Mouse (Mus musculus): ENCODE results near the gene Atxn1.

Atxn1 gene

GRCm38 (mm10) chr13:45863779-45864178, 101.0 kb downstream of the Atxn1 start:
- DNase-seq (ENCODE audit: low read depth, low spot score) = no peak

GRCm38 (mm10) chr13:45861885-45862605, 102.8 kb downstream of the Atxn1 start:
- DNase-seq (ENCODE audit: low read depth, low spot score) = no peak

DNA sequence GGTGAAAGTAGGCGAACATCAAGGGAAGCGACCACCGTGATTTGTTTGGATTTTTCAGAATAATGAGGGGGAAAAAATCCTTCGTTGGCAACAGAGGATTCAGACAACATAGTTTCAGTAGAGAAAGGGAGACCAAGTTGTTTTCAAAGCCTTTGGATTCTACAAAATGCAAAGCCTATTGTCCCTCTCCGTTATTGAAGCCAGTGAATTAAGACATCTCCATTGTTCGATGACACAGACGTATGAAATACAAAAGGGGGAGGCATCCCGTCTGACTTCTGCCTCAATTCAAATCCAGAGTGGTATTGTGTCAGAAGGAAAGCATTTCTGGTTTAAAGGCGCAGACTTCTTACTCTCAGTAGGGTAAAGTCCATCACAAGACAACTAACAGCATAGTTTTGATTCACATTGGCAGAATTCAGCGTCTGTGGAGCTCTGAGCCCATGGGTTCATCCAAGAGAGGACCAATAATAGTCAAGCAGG, 103.7 kb downstream of the Atxn1 start:
- no peak for DNase-seq (ENCODE audit: low read depth, low spot score)

- no peak for DNase-seq (ENCODE audit: low read depth, low spot score)
These were observed 105.6 kb downstream of the Atxn1 start for GRCm38 (mm10) chr13:45859081-45859709.

GRCm38 (mm10) chr13:45857416-45857815, 107.4 kb downstream of the Atxn1 start:
- no peak for DNase-seq (ENCODE audit: low read depth, low spot score)

DNA sequence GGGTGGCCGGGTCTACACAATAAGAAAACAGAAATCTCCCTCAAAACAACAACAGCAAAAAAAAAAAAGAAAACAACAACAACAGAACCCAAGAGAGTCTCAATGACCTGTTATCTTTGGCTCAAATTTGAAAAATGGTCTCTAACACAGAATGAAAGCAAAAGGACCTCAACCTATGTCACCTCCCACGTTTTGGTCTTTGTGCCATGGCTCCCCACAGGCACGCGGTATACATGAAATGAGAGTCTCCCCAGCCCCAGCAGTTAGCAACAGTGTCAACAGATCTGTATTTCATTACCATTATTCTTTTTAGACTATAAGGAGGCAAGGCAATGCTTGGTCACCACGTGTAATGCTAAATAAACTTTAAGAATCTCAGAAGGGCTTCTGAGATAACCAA, 110.3 kb downstream of the Atxn1 start:
- no peak for DNase-seq (ENCODE audit: low read depth, low spot score)

GRCm38 (mm10) chr13:45853691-45854090, 111.1 kb downstream of the Atxn1 start:
- no peak for DNase-seq (ENCODE audit: low read depth, low spot score)

- DNase-seq (ENCODE audit: low read depth, low spot score) = no peak
These were observed 112.5 kb downstream of the Atxn1 start for GRCm38 (mm10) chr13:45852288-45852687.

DNA sequence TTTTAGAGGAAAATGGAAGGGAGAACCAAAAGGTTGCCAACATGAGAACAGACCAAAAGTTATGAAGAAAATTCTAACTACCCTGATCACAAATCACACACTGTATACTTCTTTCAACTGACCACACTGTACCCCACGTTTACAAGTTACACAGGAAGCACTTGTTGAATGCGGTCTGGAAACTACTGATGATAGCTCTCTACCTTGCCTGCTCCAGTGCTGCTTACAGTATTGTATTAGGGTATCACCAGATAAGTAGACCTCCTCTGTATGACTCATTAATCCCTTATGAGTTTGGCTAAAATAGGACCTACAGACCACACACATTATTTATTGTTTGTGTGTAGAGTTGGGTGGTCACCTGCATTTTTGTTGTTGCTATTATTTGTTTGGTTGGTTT, 113.1 kb downstream of the Atxn1 start:
- no peak for DNase-seq (ENCODE audit: low read depth, low spot score)

GRCm38 (mm10) chr13:45851156-45851555, 113.7 kb downstream of the Atxn1 start:
- DNase-seq (ENCODE audit: low read depth, low spot score) = no peak

GRCm38 (mm10) chr13:45850181-45850974, 114.4 kb downstream of the Atxn1 start:
- no peak for DNase-seq (ENCODE audit: low read depth, low spot score)

- no peak for DNase-seq (ENCODE audit: low read depth, low spot score)
These were observed 115.4 kb downstream of the Atxn1 start for GRCm38 (mm10) chr13:45849145-45850023.

- no peak for DNase-seq (ENCODE audit: low read depth, low spot score)
These were observed 122.2 kb downstream of the Atxn1 start for GRCm38 (mm10) chr13:45842511-45843055.

DNA sequence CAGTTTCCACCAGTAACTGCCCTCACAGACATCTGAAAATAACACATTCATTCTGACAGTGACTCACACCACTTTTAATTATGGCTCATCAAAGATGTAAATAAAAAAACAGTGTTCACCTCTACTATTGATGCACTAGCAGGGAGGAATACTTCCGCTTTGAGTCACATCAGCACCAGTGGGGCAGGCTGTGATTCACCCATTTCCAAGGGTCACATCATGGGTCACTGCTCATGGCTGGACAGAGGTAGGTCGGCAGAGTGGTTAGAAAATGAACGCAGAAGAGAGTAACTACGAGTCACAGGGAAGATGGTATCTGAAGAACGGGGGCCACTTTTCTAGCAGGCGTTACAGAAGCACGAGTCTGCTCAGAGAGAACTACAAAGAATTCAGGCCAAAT, 124.9 kb downstream of the Atxn1 start:
- no peak for DNase-seq (ENCODE audit: low read depth, low spot score)

DNA sequence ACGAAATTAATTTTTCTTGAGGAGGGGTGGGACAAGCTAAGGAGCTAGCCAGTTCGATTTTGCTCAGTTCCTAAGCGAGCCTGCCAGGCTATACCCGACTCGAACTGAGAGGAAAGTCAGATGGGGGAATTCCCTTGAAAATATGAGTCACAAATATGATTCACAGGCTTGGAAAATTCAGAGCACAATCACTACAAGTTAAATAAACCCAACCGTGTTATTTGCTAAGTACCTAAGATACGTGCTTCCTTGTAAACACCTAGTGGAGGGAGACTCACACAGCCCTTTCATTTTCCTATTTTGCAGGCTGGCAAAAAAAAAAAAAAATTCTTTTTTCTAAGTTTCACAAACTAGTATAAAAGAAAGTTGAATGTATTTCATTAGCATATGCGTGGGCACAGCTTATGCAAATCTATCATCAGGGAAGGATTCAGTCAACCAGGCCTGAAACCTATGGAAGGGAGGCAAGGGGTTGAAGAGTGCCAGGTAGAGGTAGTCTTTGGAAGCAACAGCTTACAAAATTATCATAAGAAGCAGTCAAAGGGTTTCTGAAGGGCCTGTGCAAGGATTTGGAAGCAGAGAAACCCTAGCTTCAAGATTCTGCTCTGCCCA, 127.1 kb downstream of the Atxn1 start:
- no peak for DNase-seq (ENCODE audit: low read depth, low spot score)

GRCm38 (mm10) chr13:45836377-45837054, 128.3 kb downstream of the Atxn1 start:
- DNase-seq (ENCODE audit: low read depth, low spot score) = no peak

DNA sequence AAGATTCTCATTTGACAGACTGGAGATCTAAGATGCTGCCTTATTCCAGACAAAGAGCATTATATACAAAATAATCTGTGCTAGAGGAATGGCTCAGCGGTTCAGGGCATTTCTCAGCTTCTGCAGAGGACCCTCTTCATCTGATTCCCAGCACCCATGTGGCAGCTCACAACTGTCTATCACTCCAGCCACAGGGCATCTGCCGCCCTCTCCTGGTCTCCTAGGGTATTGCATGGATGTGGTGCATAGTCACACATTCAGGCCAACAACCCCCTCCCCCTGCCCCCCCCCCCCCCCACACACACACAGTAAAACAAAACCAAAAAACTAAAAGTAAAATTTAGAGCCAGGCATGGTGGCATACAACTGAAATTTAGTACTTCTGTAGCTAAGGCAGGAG, 130.5 kb downstream of the Atxn1 start:
- no peak for DNase-seq (ENCODE audit: low read depth, low spot score)

DNA sequence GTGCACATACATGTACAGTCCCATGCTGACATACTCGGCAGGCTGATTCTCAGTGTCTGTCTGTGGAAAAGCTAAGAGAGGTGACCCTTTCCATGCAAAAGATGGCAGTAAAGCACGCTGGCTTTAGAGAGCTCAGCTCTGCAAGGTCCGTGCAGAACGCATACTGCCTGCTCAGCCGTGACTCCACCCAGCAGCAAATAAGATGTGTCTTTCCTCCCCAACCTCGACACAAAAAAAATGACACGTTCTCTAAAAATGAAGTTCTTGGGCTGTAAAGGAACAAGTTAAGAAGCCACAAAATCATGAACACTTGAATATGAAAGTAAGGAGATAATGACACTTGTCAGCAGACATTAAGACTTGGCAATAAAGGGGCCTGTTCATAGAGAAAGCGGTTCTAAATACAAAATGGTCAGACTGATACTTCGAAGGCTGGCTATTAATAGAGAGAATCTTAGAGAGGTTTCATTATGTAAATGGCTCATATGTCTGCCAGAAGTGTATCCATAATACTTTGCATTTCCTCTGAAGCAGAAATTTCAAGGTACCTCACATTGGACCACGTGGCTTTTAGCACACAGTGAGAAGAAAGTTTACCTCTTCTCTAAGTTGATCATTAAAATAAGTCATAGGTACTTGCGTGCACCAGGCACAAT, 132.0 kb downstream of the Atxn1 start:
- no peak for DNase-seq (ENCODE audit: low read depth, low spot score)

- DNase-seq (ENCODE audit: low read depth, low spot score) = no peak
These were observed 135.4 kb downstream of the Atxn1 start for GRCm38 (mm10) chr13:45829341-45829936.
